Mouse (Mus musculus): ENCODE results near the gene Bud31. TPM values are rescaled to one million over a fixed set of nuclear protein-coding genes. Genes with fewer than 3 reads are reported as not detected.
A peak's percentile ranks its signal among the peaks of the same experiment; 100 is the strongest.

The Bud31 gene
- polyA plus RNA-seq, 1 experiment from 2014 or later, result 128 TPM

GRCm38 (mm10) chr5:145165184-145165583 is 25.0 kb downstream of the Bud31 start:
- Histone ChIP-seq H3K27ac (replicated peaks) (no peak overlapping the region), H3K4me3 (replicated peaks) (no peak overlapping the region), H3K4me2 (peak overlapping the region; percentile 7; the same call in 1 of the 2 replicates), H3K9me3 (replicated peaks) (no peaks in the 10 kb centered on the region), H3K36me3 (replicated peaks) (peaks cover 52% of the 10 kb centered on the region), H3K27me3 (no peaks in the 10 kb centered on the region), H3K9ac (no peak overlapping the region), H3K4me1 (replicated peaks) (peaks cover 44% of the 10 kb centered on the region)
- WGBS (ENCODE audit: insufficient replicate concordance), result 86% methylated on average over 15 of the region's 15 CpGs
- no peak for ATAC-seq (ENCODE audit: insufficient read depth)

GRCm38 (mm10) chr5:145166536-145167305 is 26.6 kb downstream of the Bud31 start, which contains the start of the genes Ptcd1 and Cpsf4:
Gene Ptcd1, minus strand, starts transcription at chr5:145167108.
Gene Cpsf4, plus strand, starts transcription at chr5:145167213.
- Histone ChIP-seq H3K4me2 (peak within 1 kb of the TSS; percentile 89), H3K27me3 (no peaks in the 10 kb centered on the region), H3K36me3 (replicated peaks) (peaks cover 52% of the 10 kb centered on the region), H3K27ac (replicated peaks) (peak within 1 kb of the TSS; percentile 87), H3K4me1 (replicated peaks) (peaks cover 46% of the 10 kb centered on the region), H3K9me3 (replicated peaks) (no peaks in the 10 kb centered on the region), H3K9ac (peak within 1 kb of the TSS; percentile 99), H3K4me3 (replicated peaks) (peak within 1 kb of the TSS; percentile 99)
- under 1% methylated on average over 51 of the region's 51 CpGs for WGBS (ENCODE audit: insufficient replicate concordance)
- ATAC-seq (ENCODE audit: insufficient read depth), result peak; percentile 96

DNA sequence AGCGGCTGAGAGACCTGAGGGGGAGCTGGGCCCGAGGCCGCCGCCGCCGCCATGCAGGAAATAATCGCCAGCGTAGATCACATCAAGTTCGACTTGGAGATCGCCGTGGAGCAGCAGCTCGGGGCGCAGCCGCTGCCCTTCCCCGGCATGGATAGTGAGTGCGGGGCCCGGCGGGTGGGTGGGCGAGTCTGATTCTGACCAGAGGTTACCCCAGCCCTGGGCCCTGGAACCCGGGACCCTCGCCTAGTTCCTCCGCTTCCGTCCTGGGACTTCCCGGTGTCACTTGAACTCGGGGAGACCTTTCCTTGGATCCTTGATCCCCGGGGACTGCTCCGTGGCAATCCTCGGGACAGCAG is 27.1 kb downstream of the Bud31 start:
- H3K9me3 ChIP-seq (replicated peaks), result no peaks in the 10 kb centered on the region
- peak overlapping the region; percentile 89 for H3K4me2 ChIP-seq
- peaks cover 46% of the 10 kb centered on the region for H3K4me1 ChIP-seq (replicated peaks)
- H3K27ac ChIP-seq (replicated peaks), result peak overlapping the region; percentile 87
- H3K27me3 ChIP-seq, result no peaks in the 10 kb centered on the region
- WGBS (ENCODE audit: insufficient replicate concordance), result under 1% methylated on average over 28 of the region's 28 CpGs
- peak overlapping the region; percentile 99 for H3K9ac ChIP-seq
- peak overlapping the region; percentile 99 for H3K4me3 ChIP-seq (replicated peaks)
- H3K36me3 ChIP-seq (replicated peaks), result peaks cover 54% of the 10 kb centered on the region
- peak; percentile 19 for ATAC-seq (ENCODE audit: insufficient read depth)

GRCm38 (mm10) chr5:145178461-145178980 is 38.4 kb downstream of the Bud31 start:
- Histone ChIP-seq H3K4me3 (replicated peaks) (no peak overlapping the region), H3K9me3 (replicated peaks) (no peaks in the 10 kb centered on the region), H3K4me1 (replicated peaks) (no peaks in the 10 kb centered on the region), H3K9ac (no peak overlapping the region), H3K27me3 (no peaks in the 10 kb centered on the region), H3K27ac (replicated peaks) (no peak overlapping the region; the same call in 1 of the 2 replicates), H3K36me3 (replicated peaks) (peaks cover 100% of the 10 kb centered on the region), H3K4me2 (no peak overlapping the region)
- no peak for ATAC-seq (ENCODE audit: insufficient read depth)
- 76% methylated on average over 18 of the region's 18 CpGs for WGBS (ENCODE audit: insufficient replicate concordance)

GRCm38 (mm10) chr5:145185244-145185643 is 45.1 kb downstream of the Bud31 start:
- Histone ChIP-seq H3K27me3 (no peaks in the 10 kb centered on the region), H3K36me3 (replicated peaks) (peaks cover 89% of the 10 kb centered on the region), H3K9me3 (replicated peaks) (no peaks in the 10 kb centered on the region), H3K4me2 (no peak overlapping the region), H3K27ac (replicated peaks) (no peak overlapping the region), H3K4me1 (replicated peaks) (peaks cover 29% of the 10 kb centered on the region), H3K4me3 (replicated peaks) (no peak overlapping the region), H3K9ac (no peak overlapping the region)
- ATAC-seq (ENCODE audit: insufficient read depth), result no peak
- 68% methylated on average over 2 of the region's 2 CpGs for WGBS (ENCODE audit: insufficient replicate concordance)

DNA sequence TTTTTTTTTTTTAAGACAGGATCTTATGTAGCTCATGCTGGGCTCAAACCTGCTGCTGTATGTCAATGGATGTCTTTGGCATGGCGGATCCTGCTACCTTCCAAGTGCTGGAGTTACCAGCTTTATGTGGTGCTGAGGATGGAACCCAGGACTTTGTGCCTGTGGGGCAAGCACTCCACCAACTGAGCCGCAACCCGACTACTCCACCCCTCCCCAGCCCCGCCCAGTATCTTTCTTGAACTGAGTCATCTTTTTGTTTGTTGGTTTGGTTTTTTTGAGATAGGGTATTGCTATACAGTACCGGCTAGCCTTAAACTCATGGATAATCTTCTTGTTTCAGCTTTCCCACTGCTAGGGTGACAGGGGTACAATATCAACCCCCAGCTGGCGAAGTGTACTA is 49.3 kb downstream of the Bud31 start:
- ATAC-seq (ENCODE audit: insufficient read depth), result no peak
- 40% methylated on average over 6 of the region's 6 CpGs for WGBS (ENCODE audit: insufficient replicate concordance)
- Histone ChIP-seq H3K36me3 (replicated peaks) (peaks cover 58% of the 10 kb centered on the region), H3K4me2 (peak overlapping the region; percentile 81), H3K27me3 (no peaks in the 10 kb centered on the region), H3K9me3 (replicated peaks) (no peaks in the 10 kb centered on the region), H3K4me1 (replicated peaks) (peaks cover 41% of the 10 kb centered on the region), H3K4me3 (replicated peaks) (peak overlapping the region; percentile 73), H3K9ac (0 out of 2 replicates have a peak overlapping the region, but pooled peaks have one; percentile 73), H3K27ac (replicated peaks) (peak overlapping the region; percentile 76; the same call in 1 of the 2 replicates)

DNA sequence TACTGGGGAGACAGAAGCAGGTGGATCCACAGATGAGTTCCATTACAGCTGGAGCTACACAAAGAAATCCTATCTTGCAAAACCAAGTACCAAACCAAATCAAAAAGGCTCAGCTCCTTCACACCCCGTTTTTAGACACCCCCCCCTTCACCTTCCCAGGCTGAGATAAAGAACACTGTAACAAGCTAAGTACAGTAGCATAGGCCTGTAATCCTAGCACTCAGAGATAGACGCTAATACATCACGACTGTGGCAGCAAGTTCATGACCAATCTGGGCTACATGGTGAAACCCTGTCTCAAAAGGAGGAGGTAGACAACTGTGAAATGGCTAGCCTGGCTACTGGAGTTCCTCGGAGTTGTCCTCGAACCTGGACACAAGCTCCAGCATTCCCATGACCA is 50.2 kb downstream of the Bud31 start:
- Histone ChIP-seq H3K9ac (peak overlapping the region; percentile 73), H3K27ac (replicated peaks) (peak overlapping the region; percentile 76), H3K9me3 (replicated peaks) (no peaks in the 10 kb centered on the region), H3K4me3 (replicated peaks) (peak overlapping the region; percentile 73), H3K4me2 (peak overlapping the region; percentile 81), H3K4me1 (replicated peaks) (peaks cover 41% of the 10 kb centered on the region), H3K36me3 (replicated peaks) (peaks cover 58% of the 10 kb centered on the region), H3K27me3 (no peaks in the 10 kb centered on the region)
- WGBS (ENCODE audit: insufficient replicate concordance), result 14% methylated on average over 5 of the region's 5 CpGs
- ATAC-seq (ENCODE audit: insufficient read depth), result no peak

- Histone ChIP-seq H3K9ac (peak overlapping the region; percentile 73), H3K27ac (replicated peaks) (peak overlapping the region; percentile 76), H3K9me3 (replicated peaks) (no peaks in the 10 kb centered on the region), H3K27me3 (no peaks in the 10 kb centered on the region), H3K36me3 (replicated peaks) (peaks cover 58% of the 10 kb centered on the region), H3K4me3 (replicated peaks) (peak overlapping the region; percentile 73), H3K4me1 (replicated peaks) (peaks cover 38% of the 10 kb centered on the region), H3K4me2 (peak overlapping the region; percentile 81)
- WGBS (ENCODE audit: insufficient replicate concordance), result under 1% methylated on average over 41 of the region's 41 CpGs
- ATAC-seq (ENCODE audit: insufficient read depth), result peak; percentile 87
These were observed 51.0 kb downstream of the Bud31 start for GRCm38 (mm10) chr5:145190875-145191798.

DNA sequence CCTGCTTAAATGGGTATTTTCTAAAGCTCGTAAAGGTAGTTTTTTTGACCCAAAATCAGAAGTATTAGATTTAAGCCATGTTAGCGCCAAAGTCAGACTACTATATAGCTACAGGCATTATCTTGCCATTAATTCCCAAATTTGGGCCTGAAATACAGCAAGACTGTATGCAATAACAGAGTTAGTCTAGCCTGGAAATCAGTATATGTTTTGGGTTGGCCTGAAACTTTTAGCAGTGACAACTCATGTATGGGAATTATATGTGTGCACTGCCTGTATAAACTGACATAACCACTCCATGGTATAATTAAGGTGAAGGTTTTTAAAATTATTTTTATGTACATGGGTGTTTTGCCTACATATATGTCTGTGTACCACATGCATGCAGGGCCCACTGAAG is 51.8 kb downstream of the Bud31 start, which contains the start of gene Atp5j2:
TSS of gene Atp5j2 (minus strand) at position 101 of the 400 bp plus-strand sequence.
- WGBS (ENCODE audit: insufficient replicate concordance), result 85% methylated on average over 2 of the region's 2 CpGs
- Histone ChIP-seq H3K9ac (peak within 1 kb of the TSS; percentile 73), H3K36me3 (replicated peaks) (peaks cover 54% of the 10 kb centered on the region), H3K4me1 (replicated peaks) (peaks cover 33% of the 10 kb centered on the region), H3K27ac (replicated peaks) (peak within 1 kb of the TSS; percentile 76), H3K9me3 (replicated peaks) (no peaks in the 10 kb centered on the region), H3K4me2 (peak within 1 kb of the TSS; percentile 81), H3K27me3 (no peaks in the 10 kb centered on the region), H3K4me3 (replicated peaks) (peak within 1 kb of the TSS; percentile 73)
- ATAC-seq (ENCODE audit: insufficient read depth), result no peak
